Mouse (Mus musculus) midbrain, postnatal 0 days (tissue): ENCODE measurements around the gene Fhl4. TPM values are rescaled to one million over a fixed set of nuclear protein-coding genes. Genes with fewer than 3 reads are reported as not detected.

ENCODE experiments used
- ATAC-seq: fragments of 200-750 bp; cut with Nextera tagmentation; 2 replicates; pipeline ENCODE4 v1.8.0; 2017; ENCODE audit warnings: moderate number of reproducible peaks, mild to moderate bottlenecking, moderate TSS enrichment, moderate library complexity; ENCODE audit not compliant: low FRiP score
- DNase-seq: peaks from one replicate; pipeline ENCODE4 v3.0.0-alpha.2; 2015; ENCODE audit warnings: low spot score
- H3K27ac ChIP-seq: fragments of 300-500 bp; sonication (generic); 2 replicates; pipeline ENCODE4 v1.5.1; 2014; ENCODE audit warnings: low read depth, mild to moderate bottlenecking, low read length, mixed read lengths
- H3K27me3 ChIP-seq: fragments of 300-500 bp; sonication (generic); 2 replicates; pipeline ENCODE4 v1.6.1; 2014; ENCODE audit warnings: low read length, control low read depth, mixed read lengths; ENCODE audit not compliant: insufficient read depth
- H3K36me3 ChIP-seq: fragments of 300-500 bp; sonication (generic); 2 replicates; pipeline ENCODE4 v1.6.1; 2014; ENCODE audit warnings: low read length, control low read depth, mixed read lengths; ENCODE audit not compliant: insufficient read depth
- H3K4me1 ChIP-seq: fragments of 300-500 bp; sonication (generic); 2 replicates; pipeline ENCODE4 v1.6.1; 2014; ENCODE audit warnings: mild to moderate bottlenecking, control low read depth, antibody characterized with exemption, low read length, mixed read lengths; ENCODE audit not compliant: insufficient read depth
- H3K4me2 ChIP-seq: fragments of 300-500 bp; sonication (generic); 2 replicates; pipeline ENCODE4 v1.6.1; 2014; ENCODE audit warnings: low read depth, mild to moderate bottlenecking, low read length, mixed read lengths; ENCODE audit not compliant: poor library complexity, severe bottlenecking
- H3K4me3 ChIP-seq: fragments of 300-500 bp; sonication (generic); 2 replicates; pipeline ENCODE4 v1.5.1; 2014; ENCODE audit warnings: low read depth, mild to moderate bottlenecking, low read length, moderate library complexity
- H3K9ac ChIP-seq: fragments of 300-500 bp; sonication (generic); replicated peaks from 2 replicates; pipeline ENCODE4 v1.6.1; 2014; ENCODE audit warnings: mild to moderate bottlenecking, low read length, moderate library complexity, mixed read lengths; ENCODE audit not compliant: poor library complexity, severe bottlenecking
- H3K9me3 ChIP-seq: fragments of 300-500 bp; sonication (generic); 2 replicates; pipeline ENCODE4 v1.6.1; 2016; ENCODE audit warnings: low read length, control low read depth
- CTCF ChIP-seq: IDR thresholded peaks from 2 replicates; pipeline ENCODE4 v1.5.1; 2016; ENCODE audit warnings: antibody characterized with exemption, mild to moderate bottlenecking
- WGBS: fragments of 180-500 bp; shearing (Covaris S2); extraction: QIAGEN DNeasy Blood & Tissue Kit; methylation state at CpG from one replicate; pipeline ENCODE4 v1.1.7; 2014; 5-methylcytosine and 5-hydroxymethylcytosine counted together
- polyA plus RNA-seq: library from polyadenylated mRNA; unstranded; fragments of >200 nt; fragmentation: Nextera tagmentation; extraction: Ambion mirVana; gene quantifications from 2 replicates; pipeline ENCODE4 v1.2.1, GENCODE M21; 2015
- total RNA-seq: library from RNA; depleted of rRNA; stranded (reverse); fragments of >200 nt; gene quantifications from 2 replicates; pipeline ENCODE4 v1.2.3, GENCODE M21; 2014; rRNA removed

Gene Fhl4
- total and polyA plus RNA-seq, 2 experiments from 2014 or later: 2.0 to 2.1 TPM

DNA sequence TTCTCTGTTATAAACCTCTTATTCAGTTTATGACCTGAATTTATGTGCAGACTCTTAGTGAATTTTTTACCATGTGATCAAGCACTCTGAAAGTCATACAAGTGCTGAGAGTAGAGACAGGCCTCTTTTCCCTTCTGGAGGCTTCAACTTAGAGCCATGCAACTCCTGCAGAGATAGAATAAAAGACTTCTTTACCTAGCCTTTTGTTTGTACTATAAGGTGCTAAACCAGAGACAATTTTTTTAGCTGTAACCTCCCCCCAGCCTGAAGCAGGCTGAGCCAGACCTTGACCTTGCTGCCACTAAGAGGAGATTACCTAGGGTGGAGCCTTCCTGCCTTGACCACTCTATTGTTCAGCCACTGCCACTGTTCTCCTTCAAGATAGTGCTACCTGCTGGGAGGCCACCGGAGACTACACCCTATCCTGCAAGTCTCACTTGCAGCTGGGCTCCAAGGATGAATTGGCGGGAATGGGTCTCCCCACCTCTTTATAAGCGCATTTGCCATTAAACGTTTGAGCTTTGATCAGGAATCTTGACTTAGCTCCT is 30.6 kb downstream of the Fhl4 start:
- Histone ChIP-seq H3K4me3 (no peak overlapping the region), H3K36me3 (no peaks in the 10 kb centered on the region), H3K4me2 (no peak overlapping the region), H3K9me3 (no peaks in the 10 kb centered on the region), H3K9ac (no peak overlapping the region), H3K27me3 (no peaks in the 10 kb centered on the region), H3K27ac (no peak overlapping the region), H3K4me1 (no peaks in the 10 kb centered on the region)
- ATAC-seq: no peak
- WGBS: 55% methylated on average over 4 of the region's 4 CpGs
- no peak for DNase-seq
- no peak for TF ChIP-seq CTCF

DNA sequence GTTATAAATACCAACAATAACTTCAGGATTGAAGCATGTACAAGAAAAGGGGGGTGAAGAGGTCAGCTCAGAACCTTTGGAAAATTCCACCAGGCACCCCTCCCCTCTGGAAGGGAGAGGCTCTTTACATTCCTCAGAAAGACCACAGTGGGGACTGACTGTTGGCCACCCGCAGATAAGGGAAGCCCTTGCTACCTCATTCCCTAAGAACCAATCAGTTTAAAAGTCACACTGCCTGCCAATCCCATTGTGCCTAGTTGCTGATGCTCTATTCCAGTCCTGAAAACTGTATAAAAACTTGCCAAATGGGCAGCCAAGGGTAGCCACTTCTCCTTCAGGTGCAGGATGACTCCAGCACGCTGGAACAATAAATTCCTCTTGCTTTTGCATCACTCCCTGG is 47.4 kb downstream of the Fhl4 start:
- Histone ChIP-seq H3K4me3 (no peak overlapping the region), H3K9me3 (no peaks in the 10 kb centered on the region), H3K27ac (no peak overlapping the region), H3K27me3 (no peaks in the 10 kb centered on the region), H3K4me2 (no peak overlapping the region), H3K4me1 (no peaks in the 10 kb centered on the region), H3K9ac (no peak overlapping the region), H3K36me3 (no peaks in the 10 kb centered on the region)
- TF ChIP-seq CTCF: no peak
- no peak for ATAC-seq
- 89% methylated on average over 2 of the region's 2 CpGs for WGBS
- no peak for DNase-seq

DNA sequence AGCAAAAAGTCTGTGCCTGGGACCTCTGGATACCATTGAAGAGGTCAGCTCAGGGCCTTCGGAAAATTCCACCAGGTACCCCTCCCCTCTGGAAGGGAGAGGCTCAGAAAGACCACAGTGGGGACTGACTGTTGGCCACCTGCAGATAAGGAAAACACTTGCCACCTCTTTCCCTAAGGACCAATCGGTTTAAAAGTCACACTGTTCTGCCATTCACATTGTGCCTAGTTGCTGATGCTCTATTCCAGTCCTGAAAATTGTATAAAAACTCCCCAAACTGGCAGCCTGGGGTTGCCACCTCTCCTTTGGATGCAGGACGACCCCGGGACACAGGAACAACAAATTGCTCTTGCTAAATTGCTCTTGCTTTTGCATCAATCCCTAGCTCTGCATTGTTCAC is 49.8 kb downstream of the Fhl4 start:
- no peak overlapping the region for H3K4me3 ChIP-seq
- no peak for TF ChIP-seq CTCF
- H3K4me1 ChIP-seq: no peaks in the 10 kb centered on the region
- ATAC-seq: no peak
- WGBS: 49% methylated on average over 4 of the region's 4 CpGs
- H3K27ac ChIP-seq: no peak overlapping the region
- H3K9me3 ChIP-seq: no peaks in the 10 kb centered on the region
- DNase-seq: no peak
- no peak overlapping the region for H3K9ac ChIP-seq
- no peak overlapping the region for H3K4me2 ChIP-seq
- H3K36me3 ChIP-seq: no peaks in the 10 kb centered on the region
- no peaks in the 10 kb centered on the region for H3K27me3 ChIP-seq

DNA sequence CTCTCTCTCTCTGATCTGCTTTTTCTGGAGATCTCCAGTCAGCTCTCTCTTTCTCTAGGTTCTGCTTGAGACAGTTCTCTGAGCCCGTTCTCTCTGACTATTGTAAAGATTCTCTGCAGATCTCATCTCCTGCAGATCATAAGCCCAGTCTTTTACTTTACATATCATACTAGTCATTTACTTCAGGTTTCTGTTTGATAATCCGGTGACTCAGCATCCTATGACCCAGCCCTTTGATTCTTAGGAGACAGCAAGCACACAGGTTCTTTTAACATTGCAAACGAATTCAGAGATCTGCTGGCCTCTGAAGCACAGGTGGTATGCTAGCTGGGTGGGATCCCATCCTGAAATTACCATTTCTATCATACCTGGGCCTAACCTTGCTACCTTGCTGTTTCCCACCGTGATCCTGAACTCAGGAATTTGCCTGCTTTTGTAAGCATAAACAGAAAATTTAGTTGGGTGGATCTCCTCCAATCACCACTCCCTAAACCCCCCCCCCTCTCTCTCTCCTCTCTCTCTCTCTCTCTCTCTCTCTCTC is 51.6 kb downstream of the Fhl4 start:
- H3K4me3 ChIP-seq: no peak overlapping the region
- H3K36me3 ChIP-seq: no peaks in the 10 kb centered on the region
- H3K4me2 ChIP-seq: no peak overlapping the region
- H3K27me3 ChIP-seq: no peaks in the 10 kb centered on the region
- H3K27ac ChIP-seq: no peak overlapping the region
- no peaks in the 10 kb centered on the region for H3K4me1 ChIP-seq
- DNase-seq (no peak), ATAC-seq (no peak)
- H3K9me3 ChIP-seq: no peaks in the 10 kb centered on the region
- H3K9ac ChIP-seq: no peak overlapping the region
- no peak for TF ChIP-seq CTCF
- 61% methylated on average over 4 of the region's 4 CpGs for WGBS

DNA sequence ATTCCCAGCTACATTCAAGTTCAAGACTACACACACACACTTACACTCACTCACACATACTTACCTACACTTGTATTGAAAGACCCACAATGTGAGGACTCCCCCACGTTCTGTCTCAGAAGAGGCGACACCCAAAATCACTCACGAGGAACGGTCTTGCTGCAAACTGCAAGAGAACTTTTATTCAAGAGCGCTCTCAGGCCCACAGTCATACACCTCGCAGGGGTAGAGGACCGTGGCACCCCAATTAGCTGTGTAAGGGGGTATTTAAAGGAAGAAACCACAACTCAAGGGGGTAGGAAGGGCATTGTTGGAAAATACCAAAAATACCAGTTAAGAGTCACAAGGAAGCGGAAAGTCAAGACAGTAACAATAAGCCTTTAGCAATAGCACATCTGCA is 54.3 kb downstream of the Fhl4 start:
- ATAC-seq (no peak), DNase-seq (no peak)
- no peak overlapping the region for H3K9ac ChIP-seq
- H3K36me3 ChIP-seq: no peaks in the 10 kb centered on the region
- no peak overlapping the region for H3K4me3 ChIP-seq
- no peaks in the 10 kb centered on the region for H3K4me1 ChIP-seq
- H3K27ac ChIP-seq: no peak overlapping the region
- no peak for TF ChIP-seq CTCF
- H3K4me2 ChIP-seq: no peak overlapping the region
- H3K9me3 ChIP-seq: no peaks in the 10 kb centered on the region
- WGBS: 93% methylated on average over 8 of the region's 8 CpGs
- no peaks in the 10 kb centered on the region for H3K27me3 ChIP-seq

DNA sequence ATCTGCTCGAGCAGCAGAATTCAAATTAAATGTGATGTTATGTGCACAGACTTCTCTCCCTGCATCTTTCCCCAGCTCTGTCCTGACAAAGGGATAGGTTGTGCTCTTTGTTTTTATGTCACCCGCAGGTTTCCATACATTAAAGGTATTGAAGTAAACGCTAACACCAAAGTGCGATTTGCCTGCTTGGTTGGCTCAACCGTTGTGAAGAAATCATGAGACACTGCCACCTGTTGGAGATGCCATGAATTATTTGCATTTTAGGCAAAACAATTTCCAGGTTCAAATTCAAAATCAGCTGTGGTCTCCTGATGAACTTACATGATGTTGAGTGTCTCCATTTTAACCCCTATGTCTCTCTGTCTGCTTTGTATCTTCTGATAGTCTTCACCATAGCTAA is 55.7 kb downstream of the Fhl4 start:
- 20% methylated on average over 5 of the region's 5 CpGs for WGBS
- no peak overlapping the region for H3K27ac ChIP-seq
- no peaks in the 10 kb centered on the region for H3K4me1 ChIP-seq
- ATAC-seq: no peak
- H3K9ac ChIP-seq: no peak overlapping the region
- peak; percentile 71 for DNase-seq
- H3K4me2 ChIP-seq: no peak overlapping the region
- H3K27me3 ChIP-seq: no peaks in the 10 kb centered on the region
- H3K4me3 ChIP-seq: no peak overlapping the region
- no peaks in the 10 kb centered on the region for H3K36me3 ChIP-seq
- TF ChIP-seq CTCF: peak; percentile 85
- no peaks in the 10 kb centered on the region for H3K9me3 ChIP-seq

Other genes starting within 250 kb of the Fhl4 start
- 48.4 and 61.2 TPM in 2 replicates for gene Ric8b, start 184.9 kb downstream of the Fhl4 start, total RNA-seq
- 34.5 and 34.8 TPM in 2 replicates for gene Ric8b, start 184.9 kb downstream of the Fhl4 start, polyA plus RNA-seq
- gene Tmem263, start 132 bp upstream of the Fhl4 start, total RNA-seq: 29.6 and 33.5 TPM in 2 replicates
- 44.2 and 46.5 TPM in 2 replicates for gene Tmem263, start 132 bp upstream of the Fhl4 start, polyA plus RNA-seq
- 32.7 and 39.5 TPM in 2 replicates for gene Mterf2, start 25.5 kb upstream of the Fhl4 start, total RNA-seq
- gene Mterf2, start 25.5 kb upstream of the Fhl4 start, polyA plus RNA-seq: 19.8 and 21.3 TPM in 2 replicates
- gene Cry1, start 82.6 kb upstream of the Fhl4 start, total RNA-seq: 22.1 and 27.8 TPM in 2 replicates
- 30.9 and 34.8 TPM in 2 replicates for gene Cry1, start 82.6 kb upstream of the Fhl4 start, polyA plus RNA-seq